Mouse (Mus musculus): ENCODE results near the gene Cfap36.

The Cfap36 gene

DNA sequence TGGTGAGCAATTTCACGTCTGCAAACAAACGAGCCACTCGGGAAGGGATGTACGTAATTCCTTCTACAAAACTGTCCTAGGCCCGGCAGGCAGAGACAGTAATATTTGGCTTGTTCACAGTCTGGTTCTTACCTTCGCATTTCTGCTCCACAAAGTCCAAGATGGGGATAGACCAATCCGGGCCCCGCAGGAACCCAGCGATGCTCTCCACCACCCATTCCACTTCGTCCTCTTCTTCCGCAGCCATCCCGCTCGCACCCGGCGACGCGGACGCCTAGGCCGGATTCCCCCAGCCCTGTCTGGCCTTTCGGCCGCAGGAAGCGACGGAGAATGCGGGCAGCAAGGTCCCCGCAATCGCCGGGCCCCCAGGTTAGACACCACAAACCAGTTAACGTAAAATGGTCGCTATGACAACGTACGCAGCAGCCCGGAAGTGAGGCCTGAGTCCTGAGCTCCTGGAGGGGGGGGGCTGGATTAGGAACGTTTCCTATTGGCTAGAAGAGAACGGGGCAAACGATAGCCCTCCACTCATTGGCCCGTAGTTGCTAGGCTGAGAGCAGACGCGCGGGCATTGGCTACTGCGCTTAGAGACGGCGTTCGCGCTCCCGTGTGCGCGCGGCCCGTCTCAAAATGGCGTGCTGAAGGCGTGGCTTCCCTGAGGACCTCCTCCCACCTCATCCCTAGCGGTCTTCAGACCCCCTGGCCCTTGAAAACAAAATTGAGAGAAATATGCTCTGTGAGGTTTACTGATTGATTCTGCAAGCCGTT, at the start of gene Cfap36:
Gene Cfap36 (minus strand): TSS at position 527 of the 768 bp plus-strand sequence.
- peak; percentile 95 for DNase-seq

DNA sequence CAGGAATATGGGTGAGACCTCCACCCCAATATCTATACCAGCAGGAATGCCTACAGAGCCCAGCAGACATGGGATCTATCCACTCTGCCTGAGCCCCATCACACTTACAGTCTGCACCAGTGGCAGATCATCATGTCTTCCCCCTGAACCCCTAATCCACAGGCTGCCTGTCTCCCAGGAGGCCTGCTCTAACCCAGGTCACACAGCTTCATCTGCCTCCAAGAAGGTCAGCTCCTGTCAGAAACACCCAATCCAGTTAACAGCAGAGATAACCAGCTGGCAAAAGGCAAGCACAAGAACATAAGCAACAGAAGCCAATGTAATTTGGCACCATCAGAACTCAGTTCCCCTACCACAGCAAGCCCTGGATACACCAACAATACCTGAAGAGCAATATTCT, 40.1 kb upstream of the Cfap36 start:
- DNase-seq: no peak

DNA sequence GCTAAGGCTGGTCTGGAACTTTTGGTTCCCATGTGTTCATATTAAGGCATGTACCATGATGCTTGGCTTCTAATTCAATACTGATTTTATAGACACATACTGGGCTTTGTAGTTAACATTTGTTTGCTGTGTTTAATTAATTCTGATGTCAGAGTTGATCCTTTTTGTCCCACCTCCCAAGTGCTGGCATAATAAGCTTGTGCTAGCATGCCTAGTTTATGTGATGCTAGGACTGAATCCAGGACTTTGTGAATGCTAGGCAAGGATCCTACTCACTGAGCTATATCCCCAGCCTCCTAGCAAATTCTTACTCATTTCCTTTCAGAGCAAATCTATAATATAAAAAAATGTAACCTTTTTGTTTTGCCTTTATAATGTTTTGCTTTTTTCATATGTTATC, 38.8 kb upstream of the Cfap36 start:
- DNase-seq: no peak

DNA sequence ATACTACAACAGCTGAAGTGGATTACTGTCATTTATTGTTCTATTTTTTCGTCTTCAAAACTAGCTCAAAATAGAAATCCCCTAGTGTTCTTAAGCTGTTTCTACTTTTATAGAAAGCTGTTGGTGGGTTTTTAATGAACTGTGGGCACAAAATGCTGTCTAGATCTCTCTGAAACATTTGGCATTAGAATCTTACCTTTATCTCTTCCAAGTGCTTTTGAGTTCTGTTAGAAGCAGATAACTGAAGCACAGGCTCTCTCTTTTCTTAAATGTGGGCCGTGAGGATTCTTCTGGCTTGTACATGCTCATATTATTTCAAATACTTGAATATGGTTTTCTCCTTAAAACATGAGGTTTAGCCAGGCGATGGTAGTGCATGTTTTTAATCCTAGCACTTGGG, 27.5 kb upstream of the Cfap36 start:
- no peak for DNase-seq

DNA sequence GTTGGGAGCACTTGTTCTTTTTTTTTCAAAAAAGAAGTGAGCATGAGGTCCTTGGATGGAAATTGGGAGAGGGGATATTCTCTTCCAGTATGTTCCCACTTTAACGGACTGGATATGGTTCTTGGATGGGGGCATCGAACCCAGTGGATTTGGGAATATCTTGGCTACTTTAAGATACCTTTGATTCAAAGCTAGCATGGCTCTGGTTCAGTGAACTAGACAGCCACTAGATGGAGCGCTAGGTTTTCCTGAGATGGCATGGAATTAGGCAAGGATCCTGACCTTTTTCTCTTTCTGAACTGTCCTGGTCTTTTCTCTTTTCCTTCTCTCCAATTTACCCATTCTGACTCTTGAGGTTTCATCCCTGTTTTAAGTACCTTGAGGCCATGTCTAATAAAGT, 20.6 kb upstream of the Cfap36 start:
- peak; percentile 54 for DNase-seq

DNA sequence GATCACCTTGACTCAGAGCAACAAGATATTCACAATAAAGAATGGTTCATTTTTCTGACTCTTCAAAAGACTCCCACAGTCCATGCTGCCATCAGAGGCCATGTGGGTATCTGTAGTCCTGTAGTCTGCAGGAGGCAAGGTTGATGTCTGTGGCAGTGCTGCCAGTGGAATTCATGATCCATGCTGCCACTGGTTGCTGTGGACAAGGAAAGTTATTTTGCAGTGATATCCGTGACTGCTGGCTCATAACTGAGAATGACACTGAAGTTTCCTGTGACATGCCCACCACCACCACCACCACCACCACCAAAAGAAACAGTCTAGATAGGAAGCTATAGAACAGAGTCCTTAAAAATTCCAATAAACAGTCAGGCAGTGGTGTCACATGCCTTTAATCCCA, 7.4 kb upstream of the Cfap36 start:
- no peak for DNase-seq

DNA sequence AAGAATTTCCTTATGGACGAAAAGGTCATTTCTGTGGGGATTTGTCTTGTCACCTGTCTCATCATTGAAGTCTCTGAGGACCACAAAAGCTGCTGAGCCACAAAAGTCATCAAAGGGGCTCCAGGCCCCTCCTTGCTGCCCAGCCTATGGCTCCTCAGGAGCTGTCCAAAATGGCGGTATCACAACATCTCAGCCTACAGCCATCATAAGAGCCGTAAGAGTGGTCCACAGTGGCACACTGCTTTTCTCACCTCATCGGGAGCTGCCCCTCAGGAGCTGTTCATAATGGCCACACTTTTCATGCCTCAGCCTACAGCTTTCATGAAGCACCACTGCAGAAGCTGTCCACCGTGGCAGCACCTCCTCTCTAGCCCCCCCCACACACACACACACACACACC, 1.2 kb upstream of the Cfap36 start:
- DNase-seq: no peak

DNA sequence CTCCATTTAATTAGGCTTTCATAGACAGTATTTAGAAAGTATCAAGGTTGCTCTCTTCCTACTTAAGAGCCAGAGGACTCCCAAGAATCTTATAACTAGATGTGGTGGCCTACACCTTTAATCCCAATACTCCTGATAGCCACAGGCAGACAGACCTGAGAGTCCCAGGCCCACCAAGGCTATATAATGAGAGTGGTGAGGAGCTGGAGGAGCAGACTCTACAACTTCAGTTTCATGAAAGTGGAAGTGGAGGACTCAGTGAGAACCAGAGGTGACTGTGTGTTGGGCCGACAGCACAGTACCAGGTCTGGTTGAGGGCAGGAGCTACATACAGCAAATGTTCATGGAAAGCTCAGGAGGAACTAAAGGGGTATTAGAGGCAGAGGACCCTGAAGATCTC, 516 bp upstream of the Cfap36 start:
- no peak for DNase-seq

DNA sequence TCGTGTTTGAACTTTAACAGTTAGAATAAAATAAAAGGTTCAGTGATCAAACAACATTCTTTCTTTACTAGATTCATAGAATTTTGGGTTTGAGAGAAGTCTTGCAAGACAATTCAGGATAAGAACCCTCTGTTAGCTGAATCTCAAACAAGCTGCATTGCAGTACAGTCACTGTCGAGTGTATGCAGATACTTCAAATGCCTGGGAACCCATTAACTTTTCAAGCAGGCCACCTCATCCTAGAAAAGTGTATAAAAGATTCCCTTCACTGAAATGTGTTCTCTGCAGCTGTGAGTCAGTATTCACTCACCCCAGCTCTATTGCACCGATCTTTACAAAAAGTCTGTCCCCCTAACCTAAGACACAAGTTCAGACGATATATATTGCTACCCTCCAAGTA, 1.2 kb downstream of the Cfap36 start:
- DNase-seq: no peak

DNA sequence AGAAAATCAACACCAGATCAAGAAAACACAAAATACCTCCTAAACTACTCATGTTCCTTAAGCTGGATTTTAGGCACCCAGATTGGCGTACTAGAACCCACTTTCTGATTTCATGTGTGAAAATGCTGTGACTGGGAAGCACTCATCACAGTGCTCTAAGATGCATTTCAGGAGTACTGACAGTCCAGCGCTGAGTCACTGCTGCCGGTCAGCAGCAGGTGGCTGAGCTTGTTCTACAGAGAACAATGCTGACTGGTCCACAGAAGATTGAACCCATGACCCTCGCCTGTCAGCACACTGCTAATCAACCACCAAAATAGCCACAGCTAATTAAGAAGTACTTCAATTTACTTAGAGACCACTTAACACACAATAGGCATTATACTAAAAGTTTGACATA, 5.2 kb downstream of the Cfap36 start:
- no peak for DNase-seq

DNA sequence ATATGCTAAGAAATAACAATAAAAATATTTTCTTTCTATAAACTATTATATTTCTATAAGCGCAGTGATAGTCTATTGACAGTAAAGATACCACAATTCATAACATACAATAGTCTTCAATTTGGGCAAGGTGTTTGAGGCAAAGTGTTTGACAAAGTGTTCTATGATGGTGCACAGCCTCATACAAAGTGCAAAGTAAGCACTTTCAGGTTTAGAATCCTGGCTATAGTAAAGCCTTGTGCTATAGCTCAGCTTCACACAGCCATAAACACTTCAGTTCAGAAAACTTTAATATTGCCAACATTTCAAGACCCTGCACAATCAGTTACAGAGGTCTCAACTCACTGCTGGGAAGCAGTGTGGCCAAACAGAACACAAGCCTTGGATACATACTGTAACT, 7.9 kb downstream of the Cfap36 start:
- no peak for DNase-seq

DNA sequence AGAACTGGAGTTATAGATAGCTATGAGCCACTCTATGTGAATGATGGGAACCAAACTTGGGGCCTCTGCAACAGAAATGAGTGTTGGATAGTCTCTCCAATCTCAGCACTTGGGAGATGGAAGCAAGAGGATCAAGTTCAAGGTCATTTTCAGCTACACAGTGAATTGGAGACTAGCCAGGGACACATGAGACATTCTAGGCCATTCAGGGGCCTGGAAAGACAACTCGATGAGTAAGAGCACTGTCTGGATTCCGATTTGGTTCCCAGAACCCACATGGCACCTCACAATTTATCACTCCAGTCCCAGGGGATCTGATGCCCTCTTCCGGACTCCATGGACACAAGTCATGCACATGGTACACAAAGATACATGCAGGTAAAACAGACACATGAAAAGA, 8.7 kb downstream of the Cfap36 start:
- no peak for DNase-seq

DNA sequence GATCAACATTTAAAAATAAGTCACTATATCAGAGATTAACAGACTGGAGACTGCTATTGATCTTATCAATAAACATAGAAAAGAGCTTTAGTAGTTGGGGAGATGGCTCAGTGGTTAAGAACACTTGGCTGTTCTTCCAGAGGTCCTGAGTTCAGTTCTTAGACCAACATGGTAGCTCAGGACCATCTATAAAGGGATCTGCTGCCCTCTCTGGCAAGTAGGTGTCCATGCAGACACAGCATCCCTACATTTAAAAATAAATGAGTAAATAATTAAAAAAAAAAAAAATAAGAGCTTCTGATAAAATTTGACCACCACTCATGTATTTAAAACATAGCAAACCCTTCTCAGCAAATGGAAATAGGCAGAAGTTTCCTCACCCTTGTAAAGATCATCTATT, 9.2 kb downstream of the Cfap36 start:
- DNase-seq: no peak

DNA sequence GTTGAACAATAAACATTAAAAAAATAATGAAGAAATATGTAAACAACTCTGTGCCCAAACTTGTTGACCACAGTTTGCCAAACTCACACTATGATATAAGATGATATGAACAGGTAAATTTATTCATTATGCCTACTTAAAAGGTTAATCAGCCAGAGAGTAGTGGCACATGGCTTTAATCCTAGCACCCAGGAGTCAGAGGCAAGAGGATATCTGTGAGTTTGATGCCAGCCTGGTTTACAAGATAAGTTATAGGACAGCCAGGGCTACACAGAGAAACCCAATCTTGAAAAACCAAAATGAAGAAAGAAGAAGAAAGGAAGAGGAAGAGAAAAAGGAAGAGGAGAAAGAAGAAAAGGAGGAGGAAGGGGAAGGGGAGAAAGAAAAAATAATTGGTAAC, 9.8 kb downstream of the Cfap36 start:
- DNase-seq: no peak

DNA sequence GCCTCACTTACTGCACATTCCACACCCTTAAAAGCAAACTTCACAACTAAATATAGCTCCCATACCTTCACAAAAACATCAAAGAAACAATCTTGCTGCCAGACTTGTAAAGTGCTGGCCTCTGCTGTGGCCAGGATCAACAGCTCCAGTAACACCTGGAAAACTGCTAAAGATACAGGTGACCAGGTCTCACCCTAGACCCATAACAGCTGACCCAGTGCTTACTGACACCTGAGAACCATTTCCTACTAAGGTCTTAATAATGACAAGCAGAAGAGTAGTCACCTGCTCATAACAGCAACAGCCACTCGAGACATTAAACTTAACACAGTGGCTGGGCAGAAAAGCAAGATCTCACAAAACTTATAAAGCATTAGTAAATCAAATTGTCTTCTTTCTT, 13.6 kb downstream of the Cfap36 start:
- DNase-seq: no peak

DNA sequence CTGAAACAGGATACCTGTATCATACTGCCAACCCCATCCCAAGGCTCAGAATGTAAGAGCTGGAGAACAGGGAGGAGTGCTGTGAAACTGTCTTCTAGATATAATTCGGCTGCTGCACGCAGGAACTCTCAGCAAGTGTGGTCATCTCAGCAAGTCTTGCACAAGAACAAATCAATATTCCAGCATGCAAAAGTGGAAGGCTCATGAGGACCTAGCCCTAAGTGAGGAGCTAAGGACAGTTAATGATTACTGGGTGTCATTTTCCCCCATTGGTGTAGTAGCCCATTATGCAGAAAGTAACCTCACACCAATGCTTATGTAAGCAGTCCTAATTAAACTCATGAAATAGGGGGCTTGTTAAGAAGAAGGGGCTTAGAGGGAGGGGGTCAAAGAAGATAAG, 18.3 kb downstream of the Cfap36 start:
- no peak for DNase-seq

DNA sequence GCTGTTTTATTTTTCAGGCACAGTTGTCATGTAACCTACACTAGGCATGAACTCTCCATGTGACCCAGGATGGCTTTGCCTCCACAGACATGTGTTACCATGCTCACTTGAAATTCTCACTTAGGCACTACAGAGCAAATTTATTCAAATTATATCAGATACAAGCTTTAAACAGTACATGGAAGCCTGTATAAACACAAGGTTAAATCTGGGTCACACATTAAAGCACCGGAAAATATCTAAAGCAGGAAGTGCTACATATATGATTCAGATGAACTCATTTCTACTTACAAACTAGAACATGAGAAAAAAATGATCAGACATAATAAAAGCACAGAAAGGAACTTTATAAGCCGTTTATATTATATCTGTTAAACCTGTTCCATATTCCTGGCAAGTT, 22.5 kb downstream of the Cfap36 start:
- DNase-seq: no peak

DNA sequence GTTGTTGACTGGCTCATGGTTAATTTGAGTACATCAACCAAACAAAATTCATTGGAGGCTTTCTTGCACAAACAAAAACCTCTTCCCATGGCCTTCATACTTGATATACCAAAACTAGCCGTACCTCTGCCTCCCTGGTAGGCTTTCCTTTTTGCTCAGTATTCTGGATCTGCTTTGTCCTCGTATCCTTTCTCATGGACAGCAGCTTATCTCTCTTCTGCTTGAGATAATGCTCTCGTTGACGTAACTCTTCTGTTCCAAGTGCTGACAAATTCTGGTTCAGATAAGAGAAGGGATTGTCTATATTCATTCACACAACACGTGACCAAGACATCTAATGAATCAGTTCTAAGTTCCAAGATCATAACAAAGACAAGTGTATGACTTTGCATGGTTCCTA, 24.9 kb downstream of the Cfap36 start:
- DNase-seq: no peak

DNA sequence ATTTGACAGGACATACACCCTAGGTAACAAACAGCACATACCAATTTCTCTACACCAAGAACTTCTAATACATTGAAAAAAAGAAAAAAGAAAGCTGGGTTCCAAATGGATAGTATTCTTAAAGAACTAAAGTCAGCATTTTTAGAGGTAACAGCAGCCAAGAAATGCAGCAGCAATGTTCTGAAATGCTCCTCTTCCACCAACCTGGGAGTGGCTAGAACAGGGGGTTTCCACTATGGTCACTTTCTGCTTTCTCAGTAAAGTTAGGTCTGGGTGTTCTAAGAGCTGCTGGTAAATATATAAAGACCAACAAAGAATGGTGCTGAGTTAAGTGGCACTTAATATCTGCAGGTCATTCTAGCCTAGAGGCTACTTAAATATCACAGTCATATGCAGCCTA, 28.2 kb downstream of the Cfap36 start:
- DNase-seq: no peak

DNA sequence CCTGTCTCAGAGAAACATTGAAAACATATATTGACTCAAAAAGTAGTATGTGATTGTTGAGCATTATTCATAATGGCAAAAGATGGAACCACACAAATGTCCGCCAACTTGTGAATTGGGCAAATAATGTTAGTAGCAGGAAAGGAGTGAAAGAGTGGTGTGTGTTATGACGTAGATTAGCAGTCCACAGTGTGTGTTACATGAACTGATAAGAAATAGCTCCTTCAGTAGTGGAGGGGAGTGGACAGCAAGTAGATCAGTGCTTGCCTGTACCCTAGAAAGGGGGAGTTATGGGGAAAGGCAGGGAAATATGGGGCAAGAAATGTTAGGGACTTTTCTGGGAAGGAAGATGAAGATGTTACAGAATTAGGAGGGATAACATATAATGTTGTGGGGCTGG, 31.0 kb downstream of the Cfap36 start:
- DNase-seq: no peak

DNA sequence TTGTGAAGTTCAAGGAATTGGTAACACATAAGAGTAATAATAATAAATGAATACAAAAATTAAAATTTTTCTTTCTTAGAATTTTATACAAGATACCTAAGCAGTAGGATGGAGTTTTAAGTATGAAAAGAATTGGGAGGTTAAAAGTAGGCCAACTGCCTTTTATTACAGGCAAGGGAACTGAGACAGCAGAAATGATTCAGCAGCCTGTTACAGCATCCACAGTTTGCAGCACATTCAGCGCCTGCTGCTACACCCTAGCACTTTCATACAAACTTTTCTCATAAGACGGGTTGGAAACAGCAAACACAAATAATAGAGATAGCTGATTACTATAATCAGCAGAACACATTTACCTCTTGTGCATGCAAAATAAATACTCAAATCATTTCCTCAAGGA, 37.4 kb downstream of the Cfap36 start:
- no peak for DNase-seq

DNA sequence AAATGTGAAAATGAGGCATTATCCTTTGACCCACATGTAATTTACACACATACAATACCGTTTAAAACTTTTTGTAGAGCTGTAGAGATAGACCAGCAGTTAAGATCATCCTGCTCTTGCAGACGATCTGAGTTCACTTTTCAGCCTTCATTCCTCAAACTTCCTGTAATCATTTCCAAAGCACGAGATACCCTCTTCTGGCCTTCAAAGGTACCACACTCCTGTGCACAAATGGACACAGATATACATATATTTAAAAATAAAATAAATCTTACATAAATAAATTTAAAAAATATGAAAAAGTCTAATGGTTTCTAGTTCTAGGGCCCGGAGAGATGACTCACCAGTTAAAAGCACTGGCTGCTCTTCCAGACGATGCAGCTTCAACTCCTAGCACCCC, 43.6 kb downstream of the Cfap36 start:
- DNase-seq: no peak

DNA sequence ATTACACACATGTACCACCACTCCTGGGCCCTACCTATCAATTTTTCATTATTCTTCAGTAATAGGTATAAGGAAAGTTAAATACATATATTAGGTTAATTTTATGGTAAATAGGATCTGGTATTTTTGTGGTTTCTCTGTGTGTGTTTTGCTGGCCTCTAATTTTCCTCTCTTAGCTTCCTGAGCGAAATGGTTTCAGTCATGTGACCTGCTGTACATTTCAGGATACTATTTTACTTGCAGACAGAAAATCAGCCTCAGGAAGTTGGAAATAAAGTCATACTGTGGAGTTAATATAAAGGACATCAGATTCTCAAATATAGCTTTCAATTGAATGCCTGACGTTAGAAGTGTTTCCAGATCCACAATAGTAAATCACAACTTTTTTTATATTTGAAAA, 58.2 kb downstream of the Cfap36 start:
- DNase-seq: no peak

DNA sequence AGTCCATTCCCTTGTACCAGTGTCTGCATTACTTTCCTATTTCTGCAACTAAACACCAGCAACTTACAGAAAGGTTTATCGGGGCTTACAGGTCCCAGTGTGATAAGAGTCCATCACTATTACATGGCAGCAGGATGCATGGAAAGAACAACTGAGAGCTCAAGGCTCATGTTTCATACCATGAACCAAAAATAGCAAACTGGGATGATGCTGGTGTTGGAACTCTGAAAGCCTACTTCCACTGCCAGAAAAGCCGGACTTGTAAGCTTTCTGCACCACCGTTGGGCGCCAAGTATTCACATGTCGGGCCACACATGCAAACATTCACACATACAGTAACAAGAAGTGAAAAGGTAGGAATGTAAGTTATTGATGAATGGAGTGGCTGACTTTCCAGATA, 65.5 kb downstream of the Cfap36 start:
- DNase-seq: no peak

DNA sequence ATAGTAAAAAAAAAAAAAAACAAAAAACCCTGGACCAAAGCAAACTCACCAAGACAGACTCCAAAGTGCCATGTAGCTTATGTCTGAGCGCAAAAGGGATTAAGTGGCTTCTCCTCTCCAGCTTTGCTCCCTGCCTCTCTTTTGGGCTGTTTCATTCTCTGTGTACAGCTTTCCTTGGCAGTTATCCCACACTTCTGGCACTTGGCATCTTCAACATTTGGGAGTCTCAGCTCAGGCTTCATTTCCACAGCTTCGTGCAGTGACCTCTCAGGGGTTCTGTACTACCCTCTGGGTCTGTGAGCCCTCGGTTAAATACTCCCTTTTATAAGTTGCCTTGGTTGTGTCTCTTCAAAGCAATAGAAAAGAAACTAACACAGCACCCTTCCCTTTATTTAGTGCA, 66.6 kb downstream of the Cfap36 start:
- peak; percentile 5 for DNase-seq

DNA sequence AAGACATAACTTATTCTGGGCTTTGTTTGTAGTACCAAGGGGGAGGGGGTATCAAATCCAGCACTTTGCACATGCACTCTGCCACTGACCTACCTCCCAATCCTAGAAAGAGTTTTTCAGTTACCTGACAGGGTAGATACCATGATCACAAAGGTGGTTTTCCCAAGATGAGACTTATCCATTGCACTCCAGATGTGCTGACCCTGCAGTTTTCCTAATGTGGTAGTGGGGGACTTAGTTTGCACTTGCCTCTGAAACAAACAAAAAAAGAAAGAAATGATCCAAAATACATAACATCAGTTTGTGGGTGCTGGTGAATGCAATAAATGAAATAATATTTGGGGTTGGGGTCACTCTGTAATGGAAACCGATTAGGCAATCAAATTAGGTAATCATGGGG, 67.9 kb downstream of the Cfap36 start:
- no peak for DNase-seq

Data from kidney, postnatal 14 days (tissue).